Mouse (Mus musculus) liver, embryonic 14.5 days (tissue): ENCODE results near the gene Cdc20. TPM values are rescaled to one million over a fixed set of nuclear protein-coding genes. Genes with fewer than 3 reads are reported as not detected.

Experiments
- ATAC-seq: fragments of 200-750 bp; cut with Nextera tagmentation; 2 replicates; pipeline ENCODE4 v1.8.0; 2017; ENCODE audit warnings: moderate number of reproducible peaks, mild to moderate bottlenecking, moderate library complexity; ENCODE audit not compliant: insufficient read depth
- DNase-seq, 3 experiments: peaks; one replicate each; pipeline ENCODE4 v3.0.0-alpha.2; 2012 to 2013; ENCODE audit warnings: low read depth in 3 of 3, low spot score in 3 of 3
- H3K27ac ChIP-seq: fragments of 300-500 bp; sonication (generic); 2 replicates; pipeline ENCODE4 v1.5.1; 2014; ENCODE audit warnings: moderate library complexity, mild to moderate bottlenecking, control low read depth, inconsistent platforms
- H3K27me3 ChIP-seq: fragments of 300-500 bp; sonication (generic); 2 replicates; pipeline ENCODE4 v1.6.1; 2014; ENCODE audit warnings: mild to moderate bottlenecking, low read length, moderate library complexity; ENCODE audit not compliant: control insufficient read depth, insufficient read depth
- H3K36me3 ChIP-seq: fragments of 300-500 bp; sonication (generic); replicated peaks from 2 replicates; pipeline ENCODE4 v1.6.1; 2014; ENCODE audit warnings: low read depth; ENCODE audit not compliant: control insufficient read depth, insufficient read depth
- H3K4me1 ChIP-seq, 2 experiments: fragments of 200-500 bp in 1 of 2; fragments of 300-500 bp in 1 of 2; sonication (generic) in 1 of 2; replicated peaks; 2 replicates each; pipeline ENCODE4 v1.6.1; 2012 to 2014; ENCODE audit warnings: antibody characterized with exemption in 1 of 2, inconsistent platforms in 1 of 2, low read length in 1 of 2; ENCODE audit not compliant: control insufficient read depth in 2 of 2, insufficient read depth in 2 of 2
- H3K4me2 ChIP-seq: fragments of 300-500 bp; sonication (generic); 2 replicates; pipeline ENCODE4 v1.6.1; 2014; ENCODE audit warnings: low read depth, mild to moderate bottlenecking, control low read depth, moderate library complexity
- H3K4me3 ChIP-seq, 2 experiments: fragments of 200-500 bp in 1 of 2; fragments of 300-500 bp in 1 of 2; sonication (generic) in 1 of 2; 2 replicates each; pipeline ENCODE4 v1.5.1; 2012 to 2014; ENCODE audit warnings: low read depth in 2 of 2, low read length in 2 of 2, mild to moderate bottlenecking in 2 of 2, control low read depth in 1 of 2, inconsistent platforms in 1 of 2, moderate library complexity in 1 of 2; ENCODE audit not compliant: insufficient read depth in 1 of 2
- H3K9ac ChIP-seq: fragments of 300-500 bp; sonication (generic); replicated peaks from 2 replicates; pipeline ENCODE4 v1.6.1; 2014; ENCODE audit warnings: mild to moderate bottlenecking, control low read depth, moderate library complexity
- H3K9me3 ChIP-seq: fragments of 300-500 bp; sonication (generic); 2 replicates; pipeline ENCODE4 v1.6.1; 2016; ENCODE audit warnings: low read length, mixed read lengths; ENCODE audit not compliant: control insufficient read depth
- CTCF ChIP-seq: IDR thresholded peaks from 2 replicates; pipeline ENCODE4 v1.5.1; 2016; ENCODE audit warnings: antibody characterized with exemption, low read depth, control low read depth
- EP300 ChIP-seq: IDR thresholded peaks from 2 replicates; pipeline ENCODE4 v1.6.1; 2016; ENCODE audit warnings: antibody characterized with exemption, low read depth
- WGBS: fragments of 180-500 bp; shearing (Covaris S2); extraction: QIAGEN DNeasy Blood & Tissue Kit; methylation state at CpG from one replicate; pipeline ENCODE4 v1.1.7; 2014; ENCODE audit not compliant: insufficient replicate concordance; 5-methylcytosine and 5-hydroxymethylcytosine counted together
- polyA plus RNA-seq, 2 experiments: library from polyadenylated mRNA; depleted of rRNA in 1 of 2; stranded (reverse) in 1 of 2; unstranded in 1 of 2; fragments of >200 nt; fragmentation: Nextera tagmentation in 1 of 2; extraction: Ambion mirVana in 1 of 2; gene quantifications; 2 replicates each; pipeline versions ENCODE4 v1.2.1 to v1.2.3; 2012 to 2014

Cdc20 gene
- polyA plus RNA-seq, 2 experiments = 109 to 147 TPM

- ATAC-seq (no peak), DNase-seq (no peak)
- TF ChIP-seq CTCF = no peak
- no peak for TF ChIP-seq EP300
- no peak overlapping the region for H3K4me3 ChIP-seq
- no peaks in the 10 kb centered on the region for H3K4me1 ChIP-seq
- 81% methylated on average over 5 of the region's 5 CpGs for WGBS
- H3K27ac ChIP-seq = no peak overlapping the region
- peaks cover 41% of the 10 kb centered on the region for H3K36me3 ChIP-seq
- no peak overlapping the region for H3K9ac ChIP-seq
- H3K27me3 ChIP-seq = no peaks in the 10 kb centered on the region
- no peaks in the 10 kb centered on the region for H3K9me3 ChIP-seq
- H3K4me2 ChIP-seq = no peak overlapping the region
Observed at GRCm38 (mm10) chr4:118416329-118416728, 20.8 kb downstream of the Cdc20 start.

GRCm38 (mm10) chr4:118415779-118416178, 21.4 kb downstream of the Cdc20 start:
- WGBS = 84% methylated on average over 2 of the region's 2 CpGs
- no peak for ATAC-seq

GRCm38 (mm10) chr4:118413553-118413952, 23.6 kb downstream of the Cdc20 start:
- ATAC-seq (no peak), DNase-seq (no peak)
- WGBS = 86% methylated on average over 5 of the region's 5 CpGs
- Histone ChIP-seq H3K36me3 (peaks cover 43% of the 10 kb centered on the region), H3K4me1 (peaks cover 7 to 11% of the 10 kb centered on the region in 2 experiments), H3K9me3 (no peaks in the 10 kb centered on the region), H3K27me3 (no peaks in the 10 kb centered on the region), H3K4me3 (no peak overlapping the region), H3K9ac (no peak overlapping the region), H3K27ac (no peak overlapping the region), H3K4me2 (no peak overlapping the region)
- no peak for TF ChIP-seq EP300
- no peak for TF ChIP-seq CTCF

More at GRCm38 (mm10) chr4:118415779-118416178, 21.4 kb downstream of the Cdc20 start:
- no peaks in the 10 kb centered on the region for H3K27me3 ChIP-seq
- H3K36me3 ChIP-seq = peaks cover 43% of the 10 kb centered on the region
- TF ChIP-seq CTCF (no peak), EP300 (no peak)
- H3K4me3 ChIP-seq = no peak overlapping the region
- H3K27ac ChIP-seq = no peak overlapping the region
- H3K4me2 ChIP-seq = no peak overlapping the region
- no peak overlapping the region for H3K9ac ChIP-seq
- no peak for DNase-seq
- no peaks in the 10 kb centered on the region for H3K9me3 ChIP-seq
- H3K4me1 ChIP-seq = no peaks in the 10 kb centered on the region

GRCm38 (mm10) chr4:118410871-118411270, 26.3 kb downstream of the Cdc20 start:
- H3K27me3 ChIP-seq = no peaks in the 10 kb centered on the region
- peaks cover 39% of the 10 kb centered on the region for H3K36me3 ChIP-seq
- no peak overlapping the region for H3K4me3 ChIP-seq
- H3K9me3 ChIP-seq = no peaks in the 10 kb centered on the region
- TF ChIP-seq CTCF (no peak), EP300 (no peak)
- WGBS = 88% methylated on average over 5 of the region's 5 CpGs
- H3K27ac ChIP-seq = no peak overlapping the region
- H3K9ac ChIP-seq = no peak overlapping the region
- no peak overlapping the region; the same call in 1 of the 2 replicates for H3K4me2 ChIP-seq
- DNase-seq (no peak), ATAC-seq (no peak)
- H3K4me1 ChIP-seq = peaks cover 14 to 16% of the 10 kb centered on the region in 2 experiments

- H3K4me1 ChIP-seq = peaks cover 14 to 16% of the 10 kb centered on the region in 2 experiments
- ATAC-seq (peak; percentile 97), DNase-seq (peak; percentile 92 to 93 (median 92))
- H3K36me3 ChIP-seq = peaks cover 27% of the 10 kb centered on the region
- H3K4me3 ChIP-seq = peak within 1 kb of the TSS; percentile 69 to 81
- WGBS = under 1% methylated on average over 53 of the region's 53 CpGs
- peak within 1 kb of the TSS; percentile 93 for H3K4me2 ChIP-seq
- TF ChIP-seq CTCF (no peak), EP300 (no peak)
- peak within 1 kb of the TSS; percentile 53 for H3K27ac ChIP-seq
- no peaks in the 10 kb centered on the region for H3K27me3 ChIP-seq
- no peaks in the 10 kb centered on the region for H3K9me3 ChIP-seq
- peak within 1 kb of the TSS; percentile 92 for H3K9ac ChIP-seq
Observed at GRCm38 (mm10) chr4:118409142-118409900, 27.8 kb downstream of the Cdc20 start, which contains the start of the genes Szt2 and Med8. Gene Szt2, minus strand, starts transcription at chr4:118409273. Gene Med8, plus strand, starts transcription at chr4:118409337.
